Mouse (Mus musculus) neural tube, embryonic 11.5 days (tissue): Measurements from ENCODE around the gene Tbc1d16. TPM values are rescaled to one million over a fixed set of nuclear protein-coding genes. Genes with fewer than 3 reads are reported as not detected.
A peak's percentile ranks its signal among the peaks of the same experiment; 100 is the strongest.

Experiments
- ATAC-seq: fragments of 200-750 bp; cut with Nextera tagmentation; 2 replicates; pipeline ENCODE4 v1.8.0; 2017; ENCODE audit warnings: moderate number of reproducible peaks, mild to moderate bottlenecking, moderate TSS enrichment, moderate library complexity; ENCODE audit not compliant: insufficient read depth, low FRiP score, low TSS enrichment
- DNase-seq: peaks from one replicate; pipeline ENCODE4 v3.0.0-alpha.2; 2015; ENCODE audit warnings: low spot score
- H3K27ac ChIP-seq: fragments of 300-500 bp; sonication (generic); 2 replicates; pipeline ENCODE4 v1.5.1; 2014; ENCODE audit warnings: low read depth, mild to moderate bottlenecking, low read length
- H3K27me3 ChIP-seq: fragments of 300-500 bp; sonication (generic); 2 replicates; pipeline ENCODE4 v1.6.1; 2014; ENCODE audit warnings: mild to moderate bottlenecking, low read length, mixed read lengths; ENCODE audit not compliant: control insufficient read depth, insufficient read depth
- H3K36me3 ChIP-seq: fragments of 300-500 bp; sonication (generic); 2 replicates; pipeline ENCODE4 v1.6.1; 2014; ENCODE audit warnings: mild to moderate bottlenecking, low read length, moderate library complexity, mixed read lengths; ENCODE audit not compliant: control insufficient read depth, insufficient read depth
- H3K4me1 ChIP-seq: fragments of 300-500 bp; sonication (generic); 2 replicates; pipeline ENCODE4 v1.6.1; 2014; ENCODE audit warnings: low read length, mixed read lengths; ENCODE audit not compliant: control insufficient read depth, insufficient read depth
- H3K4me2 ChIP-seq: fragments of 300-500 bp; sonication (generic); 2 replicates; pipeline ENCODE4 v1.6.1; 2014; ENCODE audit warnings: low read depth, mild to moderate bottlenecking, moderate library complexity
- H3K4me3 ChIP-seq: fragments of 300-500 bp; sonication (generic); 2 replicates; pipeline ENCODE4 v1.5.1; 2014; ENCODE audit warnings: low read depth, low read length
- H3K9ac ChIP-seq: fragments of 300-500 bp; sonication (generic); 2 replicates; pipeline ENCODE4 v1.6.1; 2014; ENCODE audit warnings: mild to moderate bottlenecking, low read length
- H3K9me3 ChIP-seq: fragments of 300-500 bp; sonication (generic); 2 replicates; pipeline ENCODE4 v1.6.1; 2016; ENCODE audit warnings: low read length; ENCODE audit not compliant: control insufficient read depth
- WGBS: fragments of 180-500 bp; shearing (Covaris S2); extraction: QIAGEN DNeasy Blood & Tissue Kit; methylation state at CpG from one replicate; pipeline ENCODE4 v1.1.7; 2014; 5-methylcytosine and 5-hydroxymethylcytosine counted together
- polyA plus RNA-seq: library from polyadenylated mRNA; unstranded; fragments of >200 nt; fragmentation: Nextera tagmentation; extraction: Ambion mirVana; gene quantifications from 2 replicates; pipeline ENCODE4 v1.2.1, GENCODE M21; 2014

Tbc1d16 gene
- polyA plus RNA-seq, 1 experiment from 2014 or later = 15.2 TPM

DNA sequence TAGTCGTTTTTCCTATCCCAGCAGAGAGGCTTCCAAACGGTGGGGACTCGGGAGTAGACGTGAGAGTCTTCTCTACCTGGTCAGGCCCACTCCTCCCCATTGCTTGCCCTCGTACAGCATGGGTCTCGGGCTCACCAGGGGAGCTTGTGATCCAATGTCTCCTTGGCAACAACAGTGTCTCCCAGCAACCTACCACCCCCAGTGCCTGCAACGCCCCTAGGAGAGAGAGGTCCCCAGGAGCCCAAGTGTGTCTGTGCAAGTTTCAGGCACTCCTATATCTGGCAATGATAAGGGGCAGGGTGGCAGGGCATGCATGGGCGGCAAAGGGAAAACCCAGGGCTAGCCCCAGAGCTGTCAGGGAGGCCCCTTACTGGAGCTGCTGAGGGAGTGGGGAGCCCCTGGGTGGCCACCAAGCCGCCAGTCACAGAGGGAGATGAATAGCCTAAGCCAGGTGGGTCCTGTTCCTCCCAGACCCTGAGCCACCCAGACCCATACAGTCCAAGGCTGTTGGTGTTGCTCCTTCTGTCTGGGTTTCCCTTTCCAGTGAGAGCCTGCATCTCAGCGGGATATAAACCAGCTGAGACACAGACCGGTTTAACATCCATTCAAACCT, 99.5 kb downstream of the Tbc1d16 start:
- no peak overlapping the region for H3K4me3 ChIP-seq
- no peak overlapping the region for H3K4me2 ChIP-seq
- peaks cover 9% of the 10 kb centered on the region for H3K27me3 ChIP-seq
- H3K36me3 ChIP-seq = no peaks in the 10 kb centered on the region
- no peak overlapping the region for H3K27ac ChIP-seq
- H3K9ac ChIP-seq = peak overlapping the region; percentile 24; the same call in 1 of the 2 replicates
- DNase-seq = no peak
- no peak for ATAC-seq
- H3K4me1 ChIP-seq = peaks cover 36% of the 10 kb centered on the region
- no peaks in the 10 kb centered on the region for H3K9me3 ChIP-seq
- WGBS = 39% methylated on average over 11 of the region's 11 CpGs

DNA sequence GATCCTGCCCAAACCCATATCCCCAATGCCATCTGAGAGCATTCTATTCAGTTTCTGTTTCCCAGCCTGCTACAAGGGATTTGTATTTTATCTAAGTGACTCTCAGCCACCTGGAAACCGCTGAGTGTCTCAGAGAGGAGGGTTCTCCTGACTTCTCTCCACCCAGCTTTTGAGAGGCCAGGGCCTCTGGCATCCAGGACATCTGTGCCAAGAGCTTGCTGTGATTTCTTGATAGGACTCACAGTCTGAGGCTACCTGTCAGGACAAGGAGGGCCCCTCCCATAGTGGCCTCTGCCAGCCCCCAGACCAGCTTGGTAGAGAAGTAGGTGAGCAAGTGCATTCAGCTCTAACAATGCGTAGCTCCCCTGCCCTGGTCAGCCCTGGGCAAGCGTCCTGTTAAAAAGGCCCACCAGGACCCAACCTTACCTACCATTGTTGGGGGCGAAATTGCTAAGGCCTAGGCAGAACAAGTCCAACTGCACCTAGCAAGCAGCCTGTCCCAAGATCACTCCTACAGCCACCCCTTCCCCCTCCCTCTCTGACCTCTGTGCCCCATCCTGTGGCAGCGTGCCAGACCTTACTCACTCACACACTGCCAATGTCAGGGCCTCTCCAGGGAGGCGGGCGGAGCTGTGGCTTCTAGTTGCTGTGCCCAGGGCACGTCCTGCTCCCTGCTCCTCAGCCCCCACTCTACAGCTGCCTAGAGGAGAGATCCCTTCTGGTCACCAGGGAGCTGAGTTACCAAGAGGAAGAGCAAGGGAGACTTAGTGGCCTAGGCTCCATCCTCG, 100.4 kb downstream of the Tbc1d16 start:
- Histone ChIP-seq H3K27ac (no peak overlapping the region), H3K4me1 (peaks cover 36% of the 10 kb centered on the region)
- 69% methylated on average over 9 of the region's 9 CpGs for WGBS

DNA sequence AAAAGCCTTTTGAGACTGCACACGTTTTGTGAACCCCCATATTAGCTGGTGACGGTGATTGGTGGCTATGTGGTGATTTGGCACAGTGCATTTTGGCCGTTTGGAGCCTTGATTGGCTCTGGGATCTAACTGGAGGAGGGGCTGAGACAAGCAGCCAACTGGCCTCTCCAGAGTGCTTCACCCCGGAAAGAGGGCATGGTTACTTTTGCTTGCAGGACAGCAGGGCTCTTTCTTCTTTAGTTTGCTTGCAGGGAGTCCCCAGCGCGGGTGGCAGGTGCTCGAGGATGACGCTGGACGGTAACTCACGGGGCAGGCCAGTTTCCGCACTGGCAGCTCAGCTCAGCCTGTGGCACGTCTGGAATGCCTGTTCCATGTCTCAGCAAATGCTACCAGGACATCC, 101.2 kb downstream of the Tbc1d16 start:
- Histone ChIP-seq H3K9ac (no peak overlapping the region), H3K27ac (peak overlapping the region; percentile 11; the same call in 1 of the 2 replicates), H3K9me3 (no peaks in the 10 kb centered on the region), H3K4me3 (no peak overlapping the region), H3K4me2 (no peak overlapping the region), H3K4me1 (peaks cover 36% of the 10 kb centered on the region), H3K36me3 (no peaks in the 10 kb centered on the region), H3K27me3 (peaks cover 9% of the 10 kb centered on the region)
- ATAC-seq = no peak
- WGBS = 28% methylated on average over 12 of the region's 12 CpGs
- no peak for DNase-seq

More for the DNA sequence above, 100.4 kb downstream of the Tbc1d16 start:
- H3K9me3 ChIP-seq = no peaks in the 10 kb centered on the region
- H3K4me2 ChIP-seq = no peak overlapping the region
- no peak for DNase-seq
- peaks cover 9% of the 10 kb centered on the region for H3K27me3 ChIP-seq
- no peak overlapping the region for H3K9ac ChIP-seq
- H3K4me3 ChIP-seq = no peak overlapping the region
- ATAC-seq = no peak
- H3K36me3 ChIP-seq = no peaks in the 10 kb centered on the region

DNA sequence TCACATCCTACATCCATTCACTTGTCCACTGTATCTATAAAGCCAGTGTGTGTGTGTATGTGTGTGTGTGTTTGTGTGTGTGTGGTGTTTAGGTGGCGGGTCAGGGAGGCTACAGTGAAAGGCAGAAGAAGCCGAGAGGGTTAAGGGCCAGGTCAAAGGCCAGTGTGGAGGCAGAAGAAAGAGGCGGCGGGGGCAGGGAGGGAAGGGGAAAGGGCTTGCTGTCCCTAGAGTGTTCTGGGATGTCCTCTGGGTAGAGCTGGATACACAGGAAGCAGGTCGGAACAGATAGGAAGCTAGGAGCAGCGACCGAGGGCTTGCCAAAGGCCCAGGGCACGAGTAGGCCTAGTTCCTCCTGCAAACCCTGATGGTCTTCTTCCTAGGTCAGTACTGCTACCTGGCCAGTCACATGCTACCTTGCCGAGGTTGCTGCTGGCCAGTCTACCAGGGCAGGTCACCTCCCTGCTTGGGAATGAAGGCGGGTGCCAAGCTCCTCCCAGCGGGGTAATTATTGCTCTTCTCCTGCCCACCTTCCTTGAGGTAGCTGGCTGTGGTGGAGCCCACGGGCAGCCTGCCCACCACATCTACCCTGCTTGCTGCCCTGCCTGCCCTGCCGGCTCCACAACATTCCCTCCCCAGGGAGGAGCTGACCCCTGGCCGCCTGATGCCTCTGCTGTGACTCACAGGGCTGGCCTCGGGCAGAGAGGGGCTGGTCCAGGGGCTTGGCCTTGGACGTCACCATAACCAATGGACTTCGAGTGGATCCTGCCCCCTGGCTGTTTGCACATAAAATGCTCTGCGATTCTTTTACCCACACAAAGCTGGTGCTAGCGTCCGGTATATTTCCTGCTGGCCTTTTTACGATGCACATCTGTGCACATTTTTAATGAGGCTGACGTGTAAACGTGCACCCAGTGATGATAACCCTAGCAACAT, 102.1 kb downstream of the Tbc1d16 start:
- DNase-seq = peak; percentile 58
- peaks cover 9% of the 10 kb centered on the region for H3K27me3 ChIP-seq
- no peaks in the 10 kb centered on the region for H3K9me3 ChIP-seq
- H3K36me3 ChIP-seq = no peaks in the 10 kb centered on the region
- 0 out of 2 replicates have a peak overlapping the region, but pooled peaks have one; percentile 53 for H3K27ac ChIP-seq
- peaks cover 36% of the 10 kb centered on the region for H3K4me1 ChIP-seq
- no peak overlapping the region for H3K4me3 ChIP-seq
- WGBS = 35% methylated on average over 23 of the region's 23 CpGs
- H3K9ac ChIP-seq = peak overlapping the region; percentile 18
- H3K4me2 ChIP-seq = peak overlapping the region; percentile 19; the same call in 1 of the 2 replicates
- no peak for ATAC-seq

DNA sequence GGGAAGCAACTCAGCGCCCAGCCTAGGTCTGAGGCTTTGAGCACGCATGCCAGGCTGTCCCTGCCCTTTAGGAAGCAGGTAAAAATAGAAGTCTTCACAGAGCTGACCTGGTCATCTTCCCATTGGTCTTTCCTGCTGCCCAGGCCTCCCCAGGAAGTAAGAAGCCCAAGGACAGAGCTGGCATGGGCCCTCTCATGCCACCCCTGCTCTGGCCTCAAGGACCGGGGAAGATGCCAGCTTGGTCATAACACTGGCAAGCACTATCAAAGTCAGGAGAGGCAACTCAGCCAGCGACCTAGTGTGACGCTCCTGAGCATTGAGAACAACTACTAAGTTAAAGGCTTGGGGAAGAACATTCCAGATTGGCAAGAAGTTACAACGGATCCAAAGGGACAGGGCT, 103.8 kb downstream of the Tbc1d16 start:
- H3K4me1 ChIP-seq = peaks cover 29% of the 10 kb centered on the region
- WGBS = 93% methylated on average over 6 of the region's 6 CpGs

DNA sequence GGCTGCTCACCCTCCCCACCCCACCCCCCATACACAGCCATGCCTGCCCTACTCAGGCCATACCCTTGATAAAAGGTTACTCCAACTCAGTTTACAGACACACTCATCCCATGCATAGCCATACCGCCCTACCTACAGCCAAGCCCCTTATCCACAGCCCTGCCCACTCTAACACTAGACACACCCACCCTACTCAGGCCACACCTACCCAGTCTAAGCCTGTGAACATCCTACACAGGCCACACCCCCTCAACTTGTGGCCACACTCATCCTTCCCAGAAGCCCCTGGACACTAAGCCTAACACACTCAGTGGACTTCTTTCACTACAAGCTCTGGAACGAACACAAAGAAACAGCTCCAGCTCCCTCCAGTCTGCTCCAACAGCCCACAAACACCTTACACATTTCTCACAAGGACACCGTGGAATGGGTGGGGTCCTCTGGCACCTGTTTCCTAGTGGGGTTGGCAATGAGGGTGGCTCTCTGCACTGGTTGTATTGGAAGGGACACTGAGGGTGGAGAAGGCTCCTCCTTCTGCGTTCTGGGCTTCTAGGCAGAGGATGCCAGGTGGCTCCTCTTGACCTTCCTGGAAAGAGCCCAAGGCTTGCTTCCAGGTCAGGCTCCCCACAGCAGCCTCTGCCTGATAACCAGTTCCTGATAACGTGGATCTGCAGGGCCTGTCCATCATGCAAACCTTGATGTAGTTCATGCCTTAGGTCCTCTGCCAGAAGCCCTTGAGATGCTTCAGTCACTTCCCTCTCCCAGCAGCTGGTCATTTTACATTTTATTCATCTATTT, 104.6 kb downstream of the Tbc1d16 start:
- Histone ChIP-seq H3K4me2 (no peak overlapping the region), H3K4me1 (peaks cover 29% of the 10 kb centered on the region), H3K27ac (no peak overlapping the region), H3K36me3 (no peaks in the 10 kb centered on the region), H3K27me3 (peaks cover 3% of the 10 kb centered on the region; the same call in 1 of the 2 replicates), H3K9me3 (no peaks in the 10 kb centered on the region), H3K9ac (no peak overlapping the region), H3K4me3 (no peak overlapping the region)
- DNase-seq (no peak), ATAC-seq (no peak)
- 78% methylated on average over 5 of the region's 5 CpGs for WGBS

More for the DNA sequence above, 103.8 kb downstream of the Tbc1d16 start:
- Histone ChIP-seq H3K9me3 (no peaks in the 10 kb centered on the region), H3K36me3 (no peaks in the 10 kb centered on the region), H3K4me2 (no peak overlapping the region), H3K9ac (no peak overlapping the region), H3K27ac (no peak overlapping the region), H3K27me3 (peaks cover 7% of the 10 kb centered on the region), H3K4me3 (no peak overlapping the region)
- ATAC-seq (no peak), DNase-seq (no peak)

DNA sequence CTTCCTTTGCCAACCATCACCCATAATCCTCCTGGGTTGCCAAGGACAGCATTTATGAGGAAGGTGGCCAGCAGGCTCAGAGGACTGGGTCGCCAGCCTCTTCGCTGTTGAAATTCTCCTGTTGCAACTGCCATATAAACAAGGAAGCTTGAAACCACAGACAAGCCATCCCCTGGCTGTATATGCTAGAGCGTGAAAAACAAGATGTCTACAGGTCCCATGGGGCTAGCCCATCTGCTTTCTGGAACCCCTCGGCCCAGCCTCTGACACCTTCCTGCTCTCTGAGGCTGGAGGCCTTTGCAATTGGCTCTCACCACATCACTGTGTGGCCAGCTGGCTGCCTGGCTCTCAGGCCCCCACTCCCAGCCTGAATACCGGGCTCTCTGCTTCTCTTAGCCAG, 105.9 kb downstream of the Tbc1d16 start:
- Histone ChIP-seq H3K4me2 (no peak overlapping the region), H3K9ac (no peak overlapping the region), H3K27ac (no peak overlapping the region), H3K9me3 (no peaks in the 10 kb centered on the region), H3K4me1 (peaks cover 17% of the 10 kb centered on the region), H3K36me3 (no peaks in the 10 kb centered on the region), H3K27me3 (no peaks in the 10 kb centered on the region), H3K4me3 (no peak overlapping the region)
- WGBS = 72% methylated on average over 5 of the region's 5 CpGs
- DNase-seq = no peak
- no peak for ATAC-seq

DNA sequence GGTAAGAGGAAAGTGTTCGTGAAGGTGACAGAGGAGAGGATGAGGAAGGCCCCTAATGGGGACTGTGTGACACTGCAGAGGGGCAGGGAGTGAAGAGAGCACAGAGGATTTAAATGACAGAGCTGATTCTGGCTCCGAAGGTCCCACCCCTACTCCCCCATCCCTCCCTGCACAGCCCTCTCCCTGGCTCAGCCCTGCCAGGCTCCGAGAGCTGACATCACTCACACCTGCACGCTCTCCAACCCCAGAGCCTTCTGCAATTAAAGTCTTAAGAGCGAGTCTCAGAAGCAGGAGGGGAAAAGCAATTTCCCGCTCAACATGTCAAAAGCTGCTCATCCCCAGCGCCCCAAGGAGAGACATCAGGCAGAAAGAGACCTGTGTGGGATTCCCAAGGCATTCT, 109.4 kb downstream of the Tbc1d16 start:
- H3K9ac ChIP-seq = no peak overlapping the region
- no peak for ATAC-seq
- no peak overlapping the region for H3K4me3 ChIP-seq
- no peaks in the 10 kb centered on the region for H3K4me1 ChIP-seq
- no peaks in the 10 kb centered on the region for H3K27me3 ChIP-seq
- H3K4me2 ChIP-seq = no peak overlapping the region
- H3K27ac ChIP-seq = no peak overlapping the region
- WGBS = 16% methylated on average over 7 of the region's 7 CpGs
- no peaks in the 10 kb centered on the region for H3K36me3 ChIP-seq
- DNase-seq = no peak
- no peaks in the 10 kb centered on the region for H3K9me3 ChIP-seq
